Mouse (Mus musculus): ENCODE measurements around the gene Atp6v1fnb. TPM values are rescaled to one million over a fixed set of nuclear protein-coding genes. Genes with fewer than 3 reads are reported as not detected.

The Atp6v1fnb gene
- total RNA-seq, 1 experiment: 1.0 TPM

DNA sequence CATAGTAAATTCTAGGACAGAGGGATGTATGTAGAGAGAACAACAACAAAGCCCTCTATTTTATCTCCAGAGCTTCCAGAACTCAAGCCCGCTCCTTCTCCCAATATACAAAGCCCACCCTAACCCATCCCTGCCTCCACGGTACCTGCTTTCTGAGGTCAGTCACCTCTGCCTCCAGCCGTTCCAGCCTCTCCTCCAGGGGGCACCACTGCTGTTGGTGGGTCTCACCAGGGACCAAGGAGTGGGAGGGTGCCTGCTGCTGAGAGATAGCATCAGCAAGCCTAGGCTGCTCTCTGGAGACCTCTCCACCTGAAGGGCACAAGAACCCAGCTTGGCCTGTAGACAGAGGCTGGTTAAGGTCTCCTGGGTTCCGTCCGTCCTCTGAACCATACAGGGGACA lies 34.3 kb downstream of the Atp6v1fnb start:
- Histone ChIP-seq H3K36me3 (ENCODE audit: control insufficient read depth, insufficient read depth, low read length, poor library complexity, severe bottlenecking) (no peaks in the 10 kb centered on the region), H3K27ac (ENCODE audit: insufficient read depth, low read depth, low read length, poor library complexity, severe bottlenecking) (no peak overlapping the region), H3K9me3 (ENCODE audit: control insufficient read depth, insufficient read depth, low read depth, low read length) (no peaks in the 10 kb centered on the region), H3K4me3 (ENCODE audit: insufficient read depth in 1 of 2, low read depth in 1 of 2, low read length in 2 of 2, poor library complexity in 1 of 2, severe bottlenecking in 1 of 2) (no peak overlapping the region), H3K9ac (ENCODE audit: insufficient read depth, low read depth, low read length, poor library complexity, severe bottlenecking) (no peak overlapping the region), H3K4me1 (ENCODE audit: control insufficient read depth in 2 of 2, insufficient read depth in 2 of 2, low read length in 2 of 2, poor library complexity in 1 of 2) (peaks cover 2 to 6% of the 10 kb centered on the region in 2 experiments; a peak in 2 of 4 replicates)
- DNase-seq (ENCODE audit: low read depth, low spot score): no peak
- TF ChIP-seq CHD2 (IDR thresholded peaks at IDR 0.05; ENCODE audit: low read depth, low read length) (no peak), ZNF384 (IDR thresholded peaks at IDR 0.05; ENCODE audit: low read depth, low read length) (no peak), ZC3H11A (IDR thresholded peaks at IDR 0.05; ENCODE audit: borderline replicate concordance, low read depth, low read length) (no peak), MAFK (IDR thresholded peaks at IDR 0.05; ENCODE audit: insufficient read depth, low read depth, low read length) (no peak), HCFC1 (IDR thresholded peaks at IDR 0.05; ENCODE audit: borderline replicate concordance, insufficient read depth, low read length) (no peak)
- in situ Hi-C loops (cut with MboI; ENCODE audit: low sequenced_read_pairs in 2 of 2, unreplicated experiment in 2 of 2): no loop called here

DNA sequence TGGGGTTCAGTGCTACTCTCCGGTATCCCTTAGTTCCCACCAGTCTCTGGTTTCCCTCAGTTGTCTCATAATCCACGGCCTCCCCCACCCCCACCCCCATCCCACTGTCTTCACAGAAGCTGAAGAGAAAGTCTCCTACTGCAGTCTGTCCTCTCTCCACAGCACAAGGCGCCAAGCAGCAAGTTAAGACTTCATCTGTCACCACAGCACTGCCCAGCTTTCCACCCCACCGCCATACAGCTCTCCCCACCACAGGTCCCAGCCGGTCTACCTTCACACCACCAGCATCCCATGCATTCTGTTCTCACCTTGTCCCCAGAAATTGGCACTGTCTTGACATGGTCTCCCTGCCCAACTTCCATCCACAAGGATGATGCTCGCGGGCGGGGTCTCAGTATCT lies 35.6 kb downstream of the Atp6v1fnb start:
- Histone ChIP-seq H3K4me1 (ENCODE audit: control insufficient read depth in 2 of 2, insufficient read depth in 2 of 2, low read length in 2 of 2, poor library complexity in 1 of 2) (peaks cover 2 to 6% of the 10 kb centered on the region in 2 experiments; a peak in 2 of 4 replicates), H3K36me3 (ENCODE audit: control insufficient read depth, insufficient read depth, low read length, poor library complexity, severe bottlenecking) (no peaks in the 10 kb centered on the region), H3K4me3 (ENCODE audit: insufficient read depth in 1 of 2, low read depth in 1 of 2, low read length in 2 of 2, poor library complexity in 1 of 2, severe bottlenecking in 1 of 2) (peak overlapping the region in 1 of 2 experiments; percentile 79; a peak in 2 of 4 replicates), H3K27ac (ENCODE audit: insufficient read depth, low read depth, low read length, poor library complexity, severe bottlenecking) (no peak overlapping the region), H3K9ac (ENCODE audit: insufficient read depth, low read depth, low read length, poor library complexity, severe bottlenecking) (no peak overlapping the region), H3K9me3 (ENCODE audit: control insufficient read depth, insufficient read depth, low read depth, low read length) (no peaks in the 10 kb centered on the region)
- in situ Hi-C loops (cut with MboI; ENCODE audit: low sequenced_read_pairs in 2 of 2, unreplicated experiment in 2 of 2): no loop called here
- DNase-seq (ENCODE audit: low read depth, low spot score): no peak
- no peak for TF ChIP-seq ZC3H11A (IDR thresholded peaks at IDR 0.05; ENCODE audit: borderline replicate concordance, low read depth, low read length)
- no peak for TF ChIP-seq ZNF384 (IDR thresholded peaks at IDR 0.05; ENCODE audit: low read depth, low read length)
- TF ChIP-seq MAFK (IDR thresholded peaks at IDR 0.05; ENCODE audit: insufficient read depth, low read depth, low read length): no peak
- TF ChIP-seq CHD2 (IDR thresholded peaks at IDR 0.05; ENCODE audit: low read depth, low read length): no peak

DNA sequence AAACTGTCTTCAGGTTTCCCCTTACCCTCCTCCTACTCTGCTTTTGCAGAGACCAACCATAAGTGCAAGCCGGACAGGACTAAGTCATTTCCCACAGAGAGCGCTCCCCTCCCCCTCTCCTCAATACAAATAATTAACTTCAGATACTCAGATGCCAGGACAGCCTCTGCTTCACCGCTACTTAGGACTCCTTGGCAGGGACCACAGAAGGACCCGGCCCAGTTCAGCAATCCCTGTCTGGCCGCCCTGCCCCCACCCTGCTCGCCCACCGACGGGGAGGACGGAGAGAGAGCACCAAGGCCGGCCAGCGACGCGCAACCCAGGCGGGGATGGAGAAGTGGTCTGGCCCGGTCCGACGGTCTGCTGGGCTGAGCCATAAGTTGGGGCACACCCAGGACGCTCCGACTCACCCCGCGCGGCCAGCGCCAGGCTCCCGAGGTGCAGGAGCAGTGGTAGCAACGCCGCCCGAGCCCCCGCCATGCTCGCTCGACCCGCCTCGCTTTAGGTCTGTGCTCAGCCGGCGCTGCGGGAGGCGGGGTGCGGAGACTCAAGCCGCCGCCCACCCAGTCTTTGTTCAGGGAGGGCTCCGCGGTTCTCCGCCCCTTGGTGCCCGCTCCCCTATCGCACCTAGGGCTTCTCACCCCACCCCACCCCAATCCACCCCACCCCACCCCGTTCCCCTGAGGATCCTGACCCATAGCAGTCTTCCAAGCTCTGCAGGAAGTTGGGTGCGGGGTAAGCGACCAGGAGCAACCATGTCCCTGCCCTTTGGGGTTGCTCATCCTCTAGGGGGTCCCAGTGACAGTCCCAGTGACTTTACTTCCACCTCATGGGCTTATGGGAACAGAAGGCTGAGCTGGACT lies 36.4 kb downstream of the Atp6v1fnb start, which contains the start of gene Kcp:
Kcp (minus strand) TSS at position 506 of the 863 bp plus-strand sequence.
- Histone ChIP-seq H3K4me1 (ENCODE audit: control insufficient read depth in 2 of 2, insufficient read depth in 2 of 2, low read length in 2 of 2, poor library complexity in 1 of 2) (peaks cover 2 to 6% of the 10 kb centered on the region in 2 experiments; a peak in 2 of 4 replicates), H3K9me3 (ENCODE audit: control insufficient read depth, insufficient read depth, low read depth, low read length) (no peaks in the 10 kb centered on the region), H3K27ac (ENCODE audit: insufficient read depth, low read depth, low read length, poor library complexity, severe bottlenecking) (no peak within 1 kb of the TSS), H3K36me3 (ENCODE audit: control insufficient read depth, insufficient read depth, low read length, poor library complexity, severe bottlenecking) (no peaks in the 10 kb centered on the region), H3K9ac (ENCODE audit: insufficient read depth, low read depth, low read length, poor library complexity, severe bottlenecking) (peak within 1 kb of the TSS; percentile 57), H3K4me3 (ENCODE audit: insufficient read depth in 1 of 2, low read depth in 1 of 2, low read length in 2 of 2, poor library complexity in 1 of 2, severe bottlenecking in 1 of 2) (peak within 1 kb of the TSS; percentile 62 to 79)
- in situ Hi-C loops (cut with MboI; ENCODE audit: low sequenced_read_pairs in 2 of 2, unreplicated experiment in 2 of 2): no loop called here
- DNase-seq (ENCODE audit: low read depth, low spot score): no peak
- TF ChIP-seq HCFC1 (IDR thresholded peaks at IDR 0.05; ENCODE audit: borderline replicate concordance, insufficient read depth, low read length) (no peak), CHD2 (IDR thresholded peaks at IDR 0.05; ENCODE audit: low read depth, low read length) (no peak), MAFK (IDR thresholded peaks at IDR 0.05; ENCODE audit: insufficient read depth, low read depth, low read length) (no peak), ZC3H11A (IDR thresholded peaks at IDR 0.05; ENCODE audit: borderline replicate concordance, low read depth, low read length) (no peak), ZNF384 (IDR thresholded peaks at IDR 0.05; ENCODE audit: low read depth, low read length) (no peak)

DNA sequence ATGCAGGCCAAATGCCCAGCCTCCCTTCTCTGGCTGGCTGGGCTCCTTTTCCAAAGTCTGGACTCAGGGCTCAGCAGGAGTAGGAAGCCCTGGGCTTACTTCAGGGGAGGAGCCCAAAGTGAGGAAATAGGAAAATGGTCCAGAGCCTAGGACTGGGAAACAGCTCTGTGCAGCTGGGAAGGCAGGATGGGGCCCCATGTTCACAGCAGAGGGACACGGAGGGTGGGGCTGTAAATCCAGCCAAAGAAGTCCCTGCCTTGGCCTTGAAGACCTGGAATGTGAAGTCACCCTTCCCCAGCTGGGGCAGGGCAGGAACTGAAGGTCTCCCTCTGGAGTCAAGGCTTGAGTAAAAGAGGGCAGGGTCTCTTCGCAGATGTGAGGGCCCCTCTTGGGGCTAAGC lies 37.8 kb downstream of the Atp6v1fnb start:
- Histone ChIP-seq H3K9me3 (ENCODE audit: control insufficient read depth, insufficient read depth, low read depth, low read length) (no peaks in the 10 kb centered on the region), H3K4me1 (ENCODE audit: control insufficient read depth in 2 of 2, insufficient read depth in 2 of 2, low read length in 2 of 2, poor library complexity in 1 of 2) (peaks cover 4 to 12% of the 10 kb centered on the region in 2 experiments; a peak in 3 of 4 replicates), H3K9ac (ENCODE audit: insufficient read depth, low read depth, low read length, poor library complexity, severe bottlenecking) (no peak overlapping the region), H3K4me3 (ENCODE audit: insufficient read depth in 1 of 2, low read depth in 1 of 2, low read length in 2 of 2, poor library complexity in 1 of 2, severe bottlenecking in 1 of 2) (no peak overlapping the region), H3K27ac (ENCODE audit: insufficient read depth, low read depth, low read length, poor library complexity, severe bottlenecking) (no peak overlapping the region), H3K36me3 (ENCODE audit: control insufficient read depth, insufficient read depth, low read length, poor library complexity, severe bottlenecking) (no peaks in the 10 kb centered on the region)
- no peak for TF ChIP-seq ZNF384 (IDR thresholded peaks at IDR 0.05; ENCODE audit: low read depth, low read length)
- TF ChIP-seq CHD2 (IDR thresholded peaks at IDR 0.05; ENCODE audit: low read depth, low read length): no peak
- no peak for TF ChIP-seq HCFC1 (IDR thresholded peaks at IDR 0.05; ENCODE audit: borderline replicate concordance, insufficient read depth, low read length)
- no peak for TF ChIP-seq ZC3H11A (IDR thresholded peaks at IDR 0.05; ENCODE audit: borderline replicate concordance, low read depth, low read length)
- no peak for TF ChIP-seq MAFK (IDR thresholded peaks at IDR 0.05; ENCODE audit: insufficient read depth, low read depth, low read length)
- in situ Hi-C loops (cut with MboI; ENCODE audit: low sequenced_read_pairs in 2 of 2, unreplicated experiment in 2 of 2): no loop called here
- no peak for DNase-seq (ENCODE audit: low read depth, low spot score)

All from ES-E14 (cell line).